Comparison of ENCODE assay signal across 8 mouse cellular contexts in the genomic region with DNA sequence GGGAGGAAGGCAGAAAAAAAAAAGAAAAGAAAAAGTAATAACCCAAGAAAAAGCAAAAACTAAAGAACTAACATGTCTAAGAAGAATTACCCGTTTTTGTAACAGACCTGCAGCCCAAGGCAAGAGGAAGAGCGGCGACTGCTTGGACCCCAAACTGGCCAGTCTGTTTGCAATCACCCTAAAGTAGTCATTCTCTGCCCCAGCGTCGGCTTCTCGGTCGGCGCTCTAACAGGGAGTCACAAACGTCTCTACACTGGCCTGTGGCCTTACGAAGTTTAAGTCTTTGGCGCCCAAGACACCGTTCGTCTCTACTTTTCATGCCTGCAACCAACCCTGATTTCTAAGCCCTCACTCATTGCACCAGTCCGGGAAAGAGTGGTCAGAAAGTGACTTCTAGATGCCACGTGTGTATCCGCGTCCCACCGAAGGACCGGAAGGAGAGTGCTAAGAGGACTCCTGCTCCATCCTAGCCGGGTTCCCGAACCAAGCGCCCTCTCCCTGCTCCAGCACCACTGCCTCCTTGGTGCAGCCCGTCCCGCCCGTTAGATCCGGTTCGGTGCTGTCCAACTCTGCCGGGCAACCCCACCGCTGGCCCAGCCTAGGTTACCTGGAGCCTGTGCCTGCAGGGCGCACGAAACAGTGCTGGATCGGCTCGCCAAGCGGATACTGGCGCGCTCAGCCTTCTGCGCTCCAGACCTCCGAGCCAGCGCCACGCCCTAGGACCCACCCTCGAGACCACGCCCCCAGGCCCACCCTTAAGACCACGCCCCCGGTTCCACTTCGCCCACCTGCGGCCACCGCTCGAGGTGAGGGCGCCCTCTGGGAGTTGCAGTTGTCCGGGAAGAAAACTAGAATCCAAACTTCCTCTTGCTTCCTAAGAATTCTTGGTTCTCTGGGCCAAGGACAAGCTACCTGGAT. TPM values are rescaled to one million over a fixed set of nuclear protein-coding genes. Genes with fewer than 3 reads are reported as not detected.
DNase-seq lines count a peak whose midpoint lies in the region; ATAC-seq and TF ChIP-seq lines count a peak whose summit lies in the region.

No protein-coding gene starts in this region.

- peak; percentile 50; the same call in 1 of the 2 replicates for TF ChIP-seq CTCF in bone marrow, adult 2 months (IDR thresholded peaks at IDR 0.05; ENCODE audit: control insufficient read depth, insufficient read depth, low read length)
- TF ChIP-seq CTCF in kidney, postnatal 0 days (IDR thresholded peaks at IDR 0.05; ENCODE audit: low read depth): peak; percentile 64

- H3K27ac ChIP-seq in bone marrow, adult 2 months (ENCODE audit: control insufficient read depth, insufficient read depth, low read depth, low read length, poor library complexity): peak overlapping the region; percentile 86
- H3K27ac ChIP-seq in embryonic facial prominence, embryonic 14.5 days (replicated peaks; ENCODE audit: low read depth, low read length): no peak overlapping the region
- peak overlapping the region; percentile 39; the same call in 1 of the 2 replicates for H3K27ac ChIP-seq in heart, embryonic 15.5 days
- H3K27ac ChIP-seq in kidney, postnatal 0 days: no peak overlapping the region

- peaks cover 2% of the 10 kb centered on the region; the same call in 1 of the 2 replicates for H3K4me1 ChIP-seq in bone marrow, adult 2 months (ENCODE audit: control insufficient read depth, insufficient read depth, low read length)
- H3K4me1 ChIP-seq in embryonic facial prominence, embryonic 14.5 days (ENCODE audit: control insufficient read depth, insufficient read depth, low read length): no peaks in the 10 kb centered on the region; the same call in 1 of the 2 replicates
- peaks cover 21% of the 10 kb centered on the region for H3K4me1 ChIP-seq in heart, embryonic 15.5 days (replicated peaks)
- H3K4me1 ChIP-seq in kidney, postnatal 0 days (replicated peaks; ENCODE audit: insufficient read depth, low read length): 0 out of 2 replicates have a peak, but pooled peaks cover 8% of the 10 kb centered on the region

- peak; percentile 98 for TF ChIP-seq POLR2A in bone marrow, adult 2 months (IDR thresholded peaks at IDR 0.05; ENCODE audit: borderline replicate concordance, control insufficient read depth, low read depth, low read length)

- peak; percentile 91 for ATAC-seq in embryonic facial prominence, embryonic 14.5 days (ENCODE audit: low read depth)
- ATAC-seq in heart, embryonic 15.5 days (replicated peaks; ENCODE audit: insufficient number of reproducible peaks, insufficient read depth, low FRiP score, low read depth): peak; percentile 90
- peak; percentile 91 for ATAC-seq in kidney, postnatal 0 days (replicated peaks; ENCODE audit: low FRiP score, low read depth)

- H3K4me2 ChIP-seq in embryonic facial prominence, embryonic 14.5 days (ENCODE audit: low read depth, low read length): peak overlapping the region; percentile 83
- H3K4me2 ChIP-seq in heart, embryonic 15.5 days: peak overlapping the region; percentile 85
- H3K4me2 ChIP-seq in kidney, postnatal 0 days (ENCODE audit: low read length): peak overlapping the region; percentile 82

- H3K27me3 ChIP-seq in embryonic facial prominence, embryonic 14.5 days (replicated peaks; ENCODE audit: control insufficient read depth, insufficient read depth, low read length): 0 out of 2 replicates have a peak, but pooled peaks cover 9% of the 10 kb centered on the region
- H3K27me3 ChIP-seq in heart, embryonic 15.5 days: no peaks in the 10 kb centered on the region
- H3K27me3 ChIP-seq in kidney, postnatal 0 days (ENCODE audit: insufficient read depth, low read length): no peaks in the 10 kb centered on the region

- H3K4me3 ChIP-seq in bone marrow, adult 2 months (replicated peaks; ENCODE audit: control insufficient read depth, low read depth, low read length): peak overlapping the region; percentile 88
- peak overlapping the region; percentile 48 for H3K4me3 ChIP-seq in embryonic facial prominence, embryonic 14.5 days (ENCODE audit: low read depth, low read length)
- peak overlapping the region; percentile 70 for H3K4me3 ChIP-seq in heart, embryonic 15.5 days
- peak overlapping the region; percentile 51 for H3K4me3 ChIP-seq in kidney, postnatal 0 days (replicated peaks; ENCODE audit: low read depth, low read length)

- H3K9me3 ChIP-seq in embryonic facial prominence, embryonic 14.5 days (ENCODE audit: control insufficient read depth, low read length): no peaks in the 10 kb centered on the region
- H3K9me3 ChIP-seq in heart, embryonic 15.5 days (replicated peaks): no peaks in the 10 kb centered on the region
- no peaks in the 10 kb centered on the region for H3K9me3 ChIP-seq in kidney, postnatal 0 days (replicated peaks; ENCODE audit: low read length)

- DNase-seq in CD4-positive helper T cell, adult 2 months (ENCODE audit: low read depth, low spot score): peak; percentile 71
- peak; percentile 86 for DNase-seq in embryonic facial prominence, embryonic 14.5 days (ENCODE audit: low spot score)
- DNase-seq in kidney, postnatal 0 days (ENCODE audit: low spot score): peak; percentile 84
- DNase-seq in lung, postnatal 36 days: peak; percentile 78
- DNase-seq in ovary, postnatal 36 days (ENCODE audit: low spot score): peak; percentile 80
- DNase-seq in urinary bladder, postnatal 25 days (ENCODE audit: low spot score): peak; percentile 85

- H3K9ac ChIP-seq in embryonic facial prominence, embryonic 14.5 days (ENCODE audit: low read depth, low read length): peak overlapping the region; percentile 51
- peak overlapping the region; percentile 57 for H3K9ac ChIP-seq in heart, embryonic 15.5 days
- H3K9ac ChIP-seq in kidney, postnatal 0 days (ENCODE audit: low read depth, low read length): 0 out of 2 replicates have a peak overlapping the region, but pooled peaks have one; percentile 41

- under 1% methylated on average over 50 of the region's 50 CpGs for WGBS in bone marrow, adult 2 months
- WGBS in embryonic facial prominence, embryonic 14.5 days: 2% methylated on average over 47 of the region's 50 CpGs
- WGBS in heart, embryonic 15.5 days: 1% methylated on average over 50 of the region's 50 CpGs
- under 1% methylated on average over 50 of the region's 50 CpGs for WGBS in kidney, postnatal 0 days

- no peaks in the 10 kb centered on the region for H3K36me3 ChIP-seq in embryonic facial prominence, embryonic 14.5 days (ENCODE audit: control insufficient read depth, insufficient read depth, low read length)
- H3K36me3 ChIP-seq in heart, embryonic 15.5 days: no peaks in the 10 kb centered on the region
- H3K36me3 ChIP-seq in kidney, postnatal 0 days (ENCODE audit: insufficient read depth, low read length): no peaks in the 10 kb centered on the region

RNA-seq across cellular contexts. Expression of a gene that starts 16.4 kb away (rescaled TPM):
- 26.3 and 26.6 TPM in 2 replicates for polyA plus RNA-seq in bone marrow, adult 2 months (2011; ENCODE audit: insufficient read depth, insufficient read length, low replicate concordance, missing spikeins)
- 7.6 and 7.8 TPM in 2 replicates for polyA plus RNA-seq in embryonic facial prominence, embryonic 14.5 days (2014; fragmentation: Nextera tagmentation; extraction: Ambion mirVana)
- polyA plus RNA-seq in heart, embryonic 15.5 days (2015; fragmentation: Nextera tagmentation; extraction: Ambion mirVana): 5.7 and 6.2 TPM in 2 replicates
- 62.8 and 69.8 TPM in 2 replicates for polyA plus RNA-seq in kidney, postnatal 0 days (2015; fragmentation: Nextera tagmentation; extraction: Ambion mirVana)

RNA-seq across cellular contexts. Expression of a gene that starts 37.6 kb away (rescaled TPM):
- 13.4 and 14.9 TPM in 2 replicates for polyA plus RNA-seq in bone marrow, adult 2 months (2011; ENCODE audit: insufficient read depth, insufficient read length, low replicate concordance, missing spikeins)
- 64.7 and 68.8 TPM in 2 replicates for polyA plus RNA-seq in embryonic facial prominence, embryonic 14.5 days (2014; fragmentation: Nextera tagmentation; extraction: Ambion mirVana)
- 70.5 and 78.0 TPM in 2 replicates for polyA plus RNA-seq in heart, embryonic 15.5 days (2015; fragmentation: Nextera tagmentation; extraction: Ambion mirVana)
- polyA plus RNA-seq in kidney, postnatal 0 days (2015; fragmentation: Nextera tagmentation; extraction: Ambion mirVana): 97.5 and 103 TPM in 2 replicates

Comparison
In these comparisons a context has a peak if more than half of its experiments do, and no peak if none do; other contexts are left out.
1. H3K27ac ChIP-seq: peak in bone marrow, adult 2 months (single experiment) and heart, embryonic 15.5 days (single experiment); none in embryonic facial prominence, embryonic 14.5 days (single experiment) and kidney, postnatal 0 days (single experiment).
2. Peak in every context shown above with its lines, with median percentiles within 50 percentile points of each other: DNase-seq, H3K4me3 ChIP-seq, ATAC-seq, H3K4me2 ChIP-seq and H3K9ac ChIP-seq.